Mouse (Mus musculus): Measurements from ENCODE around the gene Scimp.
"Not testable (repeated sequence)": the region's sequence is repeated elsewhere in the genome, so short reads cannot be mapped to it uniquely, and the experiment has no call there.

DNA sequence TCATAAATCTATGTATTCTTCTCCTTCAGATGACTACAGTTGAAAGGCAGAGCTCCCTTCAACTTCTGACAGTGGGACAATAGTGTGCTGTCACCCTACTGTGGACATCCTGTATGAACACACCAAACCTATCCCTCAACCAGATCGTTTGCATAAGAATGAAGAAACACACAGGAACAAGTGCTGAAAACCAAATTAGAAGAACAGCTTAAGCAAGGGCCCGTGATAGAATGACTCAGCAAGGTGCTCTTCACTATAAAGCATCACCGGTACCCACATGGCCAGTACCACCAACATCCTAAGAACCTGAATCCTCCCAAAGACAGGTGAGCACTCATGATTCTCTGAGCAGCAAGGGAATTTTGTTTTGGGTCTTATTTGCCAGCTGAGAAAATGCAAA is 51.9 kb downstream of the Scimp start:
- TF ChIP-seq POLR2A (IDR thresholded peaks at IDR 0.05; ENCODE audit: low read depth, low read length); CTCF (IDR thresholded peaks at IDR 0.05; ENCODE audit: borderline replicate concordance, insufficient read depth, low read length): not testable (repeated sequence)

Measured in embryonic fibroblast, embryonic 13.5 days (primary cell).